Comparison of ENCODE assay signal across 19 mouse cellular contexts in the genomic region with DNA sequence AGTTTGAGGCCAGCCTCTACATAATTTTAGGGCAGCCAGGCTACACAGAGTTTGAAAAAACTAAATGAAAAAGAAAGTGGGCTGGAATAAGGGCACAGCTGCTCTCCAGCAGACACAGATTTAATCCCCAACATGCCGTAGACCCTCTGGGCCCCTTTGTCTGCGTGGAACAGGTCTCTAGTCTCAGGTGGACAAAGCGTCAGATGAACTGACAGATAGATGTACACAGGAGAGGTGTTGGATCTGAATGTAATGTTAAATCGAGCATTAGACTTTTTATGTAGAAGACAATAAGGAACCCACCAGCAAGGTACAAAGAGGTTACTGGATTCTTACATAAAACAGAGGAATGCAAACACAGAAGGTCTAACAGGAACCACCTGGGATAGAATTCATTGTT.
"Had no signal": no experiment of that assay in that cellular context is flagged by ENCODE, and none has a peak within 500 bp of the region (broad histone marks: within the 10 kb centered on the region; RNA-seq: fewer than 3 reads in every experiment).

No protein-coding gene starts in this region.

- H3K9ac ChIP-seq: lung, embryonic 14.5 days; midbrain, embryonic 12.5 days; neural tube, embryonic 13.5 days; neural tube, embryonic 15.5 days had no signal

- DNase-seq: lung, adult 18-20 months; lung, embryonic 14.5 days; lung, postnatal 10 days; lung, postnatal 4 days; midbrain, embryonic 14.5 days; retina, postnatal 1 day; right cerebral cortex, adult 18-20 months; right cerebral cortex, postnatal 25 days; right cerebral cortex, postnatal 4 days; spleen, adult 18-20 months; thymus, adult 18-20 months; thymus, postnatal 14 days; thymus, postnatal 36 days had no signal

- H3K27ac ChIP-seq: midbrain, embryonic 10.5 days; midbrain, embryonic 12.5 days; neural tube, embryonic 13.5 days; neural tube, embryonic 15.5 days had no signal

- H3K4me2 ChIP-seq: lung, embryonic 14.5 days; midbrain, embryonic 12.5 days; neural tube, embryonic 13.5 days; neural tube, embryonic 15.5 days had no signal

- H3K4me1 ChIP-seq: midbrain, embryonic 10.5 days; midbrain, embryonic 12.5 days; neural tube, embryonic 13.5 days; neural tube, embryonic 15.5 days had no signal

- H3K27me3 ChIP-seq: midbrain, embryonic 12.5 days; neural tube, embryonic 13.5 days; neural tube, embryonic 15.5 days had no signal

- H3K4me3 ChIP-seq: midbrain, embryonic 10.5 days; midbrain, embryonic 12.5 days; myocyte; neural tube, embryonic 13.5 days; neural tube, embryonic 15.5 days had no signal

- ATAC-seq: midbrain, embryonic 16.5 days had no signal

- H3K9me3 ChIP-seq: midbrain, embryonic 10.5 days; midbrain, embryonic 12.5 days; neural tube, embryonic 13.5 days; neural tube, embryonic 15.5 days had no signal
